Mouse (Mus musculus) lung, embryonic 14.5 days (tissue): ENCODE results near the gene Il31ra. TPM values are rescaled to one million over a fixed set of nuclear protein-coding genes. Genes with fewer than 3 reads are reported as not detected.
A peak's percentile ranks its signal among the peaks of the same experiment; 100 is the strongest.

Experiments used
- ATAC-seq: fragments of 200-750 bp; cut with Nextera tagmentation; 2 replicates; pipeline ENCODE4 v1.8.0; 2017; ENCODE audit warnings: mild to moderate bottlenecking, moderate TSS enrichment, moderate library complexity; ENCODE audit not compliant: insufficient read depth
- DNase-seq: peaks from one replicate; pipeline ENCODE4 v3.0.0-alpha.2; 2015
- H3K27ac ChIP-seq: fragments of 300-500 bp; sonication (generic); 2 replicates; pipeline ENCODE4 v1.5.1; 2014; ENCODE audit warnings: low read depth, mild to moderate bottlenecking, moderate library complexity
- H3K27me3 ChIP-seq: fragments of 300-500 bp; sonication (generic); 2 replicates; pipeline ENCODE4 v1.6.1; 2014; ENCODE audit warnings: low read length, control low read depth; ENCODE audit not compliant: insufficient read depth
- H3K36me3 ChIP-seq: fragments of 300-500 bp; sonication (generic); 2 replicates; pipeline ENCODE4 v1.6.1; 2014; ENCODE audit warnings: control low read depth; ENCODE audit not compliant: insufficient read depth
- H3K4me1 ChIP-seq: fragments of 300-500 bp; sonication (generic); 2 replicates; pipeline ENCODE4 v1.6.1; 2014; ENCODE audit warnings: antibody characterized with exemption, control low read depth; ENCODE audit not compliant: insufficient read depth
- H3K4me2 ChIP-seq: fragments of 300-500 bp; sonication (generic); 2 replicates; pipeline ENCODE4 v1.6.1; 2014; ENCODE audit warnings: mild to moderate bottlenecking
- H3K4me3 ChIP-seq: fragments of 300-500 bp; sonication (generic); 2 replicates; pipeline ENCODE4 v1.5.1; 2014; ENCODE audit warnings: low read depth, low read length
- H3K9ac ChIP-seq: fragments of 300-500 bp; sonication (generic); 2 replicates; pipeline ENCODE4 v1.6.1; 2014
- H3K9me3 ChIP-seq: fragments of 300-500 bp; sonication (generic); 2 replicates; pipeline ENCODE4 v1.6.1; 2016; ENCODE audit warnings: low read depth, low read length, control low read depth
- CTCF ChIP-seq: IDR thresholded peaks from 2 replicates; pipeline ENCODE4 v1.5.1; 2016; ENCODE audit warnings: antibody characterized with exemption, low read depth
- WGBS: fragments of 180-500 bp; shearing (Covaris S2); extraction: QIAGEN DNeasy Blood & Tissue Kit; methylation state at CpG from one replicate; pipeline ENCODE4 v1.1.7; 2014; 5-methylcytosine and 5-hydroxymethylcytosine counted together
- polyA plus RNA-seq: library from polyadenylated mRNA; unstranded; fragments of >200 nt; fragmentation: Nextera tagmentation; extraction: Ambion mirVana; gene quantifications from 2 replicates; pipeline ENCODE4 v1.2.1, GENCODE M21; 2014

Gene Il31ra
- polyA plus RNA-seq, 1 experiment from 2014 or later = not detected

- no peak for ATAC-seq
- Histone ChIP-seq H3K9ac (no peak overlapping the region), H3K4me1 (no peaks in the 10 kb centered on the region), H3K27me3 (no peaks in the 10 kb centered on the region), H3K27ac (no peak overlapping the region), H3K4me2 (no peak overlapping the region), H3K36me3 (no peaks in the 10 kb centered on the region), H3K4me3 (no peak overlapping the region), H3K9me3 (no peaks in the 10 kb centered on the region)
- WGBS = 44% methylated on average over 4 of the region's 4 CpGs
- TF ChIP-seq CTCF = no peak
- no peak for DNase-seq
Measured at GRCm38 (mm10) chr13:112569606-112570005, 24.6 kb downstream of the Il31ra start.

- no peaks in the 10 kb centered on the region for H3K27me3 ChIP-seq
- 77% methylated on average over 6 of the region's 6 CpGs for WGBS
- no peaks in the 10 kb centered on the region for H3K4me1 ChIP-seq
- TF ChIP-seq CTCF = no peak
- no peak overlapping the region for H3K27ac ChIP-seq
- no peaks in the 10 kb centered on the region for H3K9me3 ChIP-seq
- no peak overlapping the region for H3K9ac ChIP-seq
- no peak overlapping the region for H3K4me3 ChIP-seq
- no peak for ATAC-seq
- DNase-seq = no peak
- H3K36me3 ChIP-seq = no peaks in the 10 kb centered on the region
- no peak overlapping the region for H3K4me2 ChIP-seq
Measured at GRCm38 (mm10) chr13:112560554-112561138, 33.5 kb downstream of the Il31ra start.

GRCm38 (mm10) chr13:112556501-112556900 is 37.7 kb downstream of the Il31ra start:
- ATAC-seq = no peak
- H3K36me3 ChIP-seq = no peaks in the 10 kb centered on the region
- WGBS = 27% methylated on average over 2 of the region's 2 CpGs

GRCm38 (mm10) chr13:112553304-112553703 is 40.9 kb downstream of the Il31ra start:
- no peak overlapping the region for H3K4me2 ChIP-seq
- TF ChIP-seq CTCF = no peak
- no peak overlapping the region for H3K9ac ChIP-seq
- H3K36me3 ChIP-seq = no peaks in the 10 kb centered on the region
- DNase-seq = no peak
- no peak overlapping the region for H3K4me3 ChIP-seq
- 79% methylated on average over 5 of the region's 5 CpGs for WGBS
- no peaks in the 10 kb centered on the region for H3K4me1 ChIP-seq
- no peaks in the 10 kb centered on the region for H3K27me3 ChIP-seq
- no peak overlapping the region for H3K27ac ChIP-seq
- ATAC-seq = no peak
- no peaks in the 10 kb centered on the region for H3K9me3 ChIP-seq

More at GRCm38 (mm10) chr13:112556501-112556900, 37.7 kb downstream of the Il31ra start:
- no peak for TF ChIP-seq CTCF
- Histone ChIP-seq H3K9ac (no peak overlapping the region), H3K4me1 (no peaks in the 10 kb centered on the region), H3K27ac (no peak overlapping the region), H3K4me3 (no peak overlapping the region), H3K4me2 (no peak overlapping the region), H3K27me3 (no peaks in the 10 kb centered on the region), H3K9me3 (no peaks in the 10 kb centered on the region)
- DNase-seq = no peak

GRCm38 (mm10) chr13:112551641-112552548 is 42.3 kb downstream of the Il31ra start:
- WGBS = 66% methylated on average over 7 of the region's 7 CpGs
- H3K9ac ChIP-seq = no peak overlapping the region
- no peak for DNase-seq
- H3K4me2 ChIP-seq = no peak overlapping the region
- no peaks in the 10 kb centered on the region for H3K36me3 ChIP-seq
- H3K27me3 ChIP-seq = no peaks in the 10 kb centered on the region
- H3K9me3 ChIP-seq = no peaks in the 10 kb centered on the region
- TF ChIP-seq CTCF = no peak
- H3K4me1 ChIP-seq = no peaks in the 10 kb centered on the region
- no peak for ATAC-seq
- H3K4me3 ChIP-seq = no peak overlapping the region
- H3K27ac ChIP-seq = no peak overlapping the region

GRCm38 (mm10) chr13:112541223-112541975 is 52.8 kb downstream of the Il31ra start:
- H3K36me3 ChIP-seq = no peaks in the 10 kb centered on the region
- no peak overlapping the region for H3K4me2 ChIP-seq
- DNase-seq (peak; percentile 46), ATAC-seq (no peak)
- no peak overlapping the region for H3K9ac ChIP-seq
- H3K27me3 ChIP-seq = no peaks in the 10 kb centered on the region
- H3K4me1 ChIP-seq = no peaks in the 10 kb centered on the region
- H3K9me3 ChIP-seq = no peaks in the 10 kb centered on the region
- no peak overlapping the region for H3K27ac ChIP-seq
- no peak overlapping the region for H3K4me3 ChIP-seq
- no peak for TF ChIP-seq CTCF
- WGBS = 40% methylated on average over 10 of the region's 10 CpGs

- Histone ChIP-seq H3K4me2 (no peak overlapping the region), H3K9me3 (no peaks in the 10 kb centered on the region), H3K27ac (no peak overlapping the region), H3K9ac (no peak overlapping the region), H3K36me3 (no peaks in the 10 kb centered on the region), H3K4me3 (no peak overlapping the region), H3K4me1 (no peaks in the 10 kb centered on the region), H3K27me3 (no peaks in the 10 kb centered on the region)
- no peak for TF ChIP-seq CTCF
- 37% methylated on average over 3 of the region's 3 CpGs for WGBS
- ATAC-seq (no peak), DNase-seq (no peak)
Measured at GRCm38 (mm10) chr13:112540616-112541015, 53.5 kb downstream of the Il31ra start.
